Mouse (Mus musculus) left cerebral cortex, postnatal 4 days (tissue): ENCODE results near the gene Rhod. TPM values are rescaled to one million over a fixed set of nuclear protein-coding genes. Genes with fewer than 3 reads are reported as not detected.
"Not testable (repeated sequence)": the region's sequence is repeated elsewhere in the genome, so short reads cannot be mapped to it uniquely, and the experiment has no call there.

Experiments
- DNase-seq: peaks from one replicate; pipeline ENCODE4 v3.0.0-alpha.2; 2022
- intact Hi-C: fragments of 180-260 bp; cut with DNase I; formaldehyde crosslinking; loops from one replicate; pipeline ENCODE4 v1.15.1; 2025
- total RNA-seq, 2 experiments: library from RNA; stranded (reverse); gene quantifications; 2 replicates each; pipeline ENCODE4 v1.2.3; 2021

Gene Rhod
- 1 to 10 TPM; 1.1 to 2.0 TPM for total RNA-seq

DNA sequence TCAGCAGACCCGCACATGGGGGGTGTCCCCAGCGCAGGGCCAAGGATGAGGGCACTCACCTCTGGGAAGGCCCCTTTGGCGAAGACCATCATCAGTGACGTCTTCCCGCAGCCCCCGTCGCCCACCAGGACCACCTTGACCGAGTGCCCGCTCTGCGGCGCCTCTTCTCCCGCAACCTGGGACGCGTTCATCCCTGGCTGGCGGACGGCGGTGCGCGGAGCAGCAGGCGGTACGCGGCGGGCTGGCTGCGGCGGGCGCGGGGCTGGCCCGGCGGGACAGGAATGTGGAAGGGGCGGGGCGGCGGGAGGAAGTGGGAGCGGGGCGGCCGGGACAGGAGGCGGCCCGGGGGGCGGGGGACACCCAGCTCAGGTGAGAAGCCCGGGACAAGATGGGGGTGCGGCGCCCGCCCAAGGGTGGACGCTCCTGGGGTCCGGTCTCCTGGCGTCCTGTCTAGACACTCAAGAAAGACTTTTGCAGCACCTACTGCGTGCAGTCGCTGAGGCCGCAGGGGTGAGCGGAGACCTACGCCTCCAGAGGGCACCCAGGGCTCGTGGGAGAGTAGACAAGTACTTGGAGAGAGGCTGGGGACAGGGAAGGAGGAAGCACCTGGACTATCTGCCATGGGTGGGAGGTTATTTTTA is at the start of gene Rhod:
TSS of gene Rhod (minus strand) at position 272 of the 641 bp plus-strand sequence.
- intact Hi-C loops: no loop called here
- no peak for DNase-seq

DNA sequence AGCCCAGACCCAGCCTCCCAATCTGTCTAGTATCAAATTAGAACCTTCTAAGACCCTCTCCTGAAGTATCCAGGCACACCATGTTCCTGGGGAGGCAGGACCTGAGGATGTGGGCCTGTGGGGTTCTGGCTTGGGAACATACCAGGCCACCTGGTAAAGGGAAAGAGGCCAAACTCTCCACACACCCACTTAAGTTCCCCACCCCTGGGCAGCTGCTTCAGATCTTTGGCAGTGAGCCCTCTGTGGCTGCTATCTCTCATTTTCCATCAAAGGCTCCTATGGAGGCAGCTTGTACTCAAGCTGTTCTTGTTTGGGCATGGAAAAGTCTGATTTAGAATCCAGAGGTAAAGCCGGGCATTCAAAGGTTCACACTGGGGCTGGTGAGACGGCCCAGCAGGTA is 48.6 kb upstream of the Rhod start:
- peak; percentile 36 for DNase-seq
- intact Hi-C loops: no loop called here

DNA sequence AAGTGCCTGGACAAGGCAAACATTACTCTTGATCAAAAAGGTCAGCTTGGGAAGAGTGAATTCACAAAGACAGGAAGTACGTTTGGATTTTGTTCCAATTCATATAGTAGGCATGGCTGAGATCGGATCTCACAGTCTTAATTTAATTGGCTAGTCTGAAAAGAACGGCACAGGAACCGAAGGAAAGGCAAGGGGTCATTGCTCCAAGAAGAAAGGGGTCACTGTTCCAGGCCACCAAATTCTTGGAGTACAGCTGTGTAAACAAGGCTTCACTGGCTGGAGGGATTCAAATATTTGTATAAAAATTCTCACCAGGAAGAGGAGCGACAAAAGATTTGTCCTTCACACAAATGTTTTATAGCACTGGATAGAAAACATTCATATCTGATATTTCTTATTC is 45.8 kb upstream of the Rhod start:
- intact Hi-C loops: no loop called here

DNA sequence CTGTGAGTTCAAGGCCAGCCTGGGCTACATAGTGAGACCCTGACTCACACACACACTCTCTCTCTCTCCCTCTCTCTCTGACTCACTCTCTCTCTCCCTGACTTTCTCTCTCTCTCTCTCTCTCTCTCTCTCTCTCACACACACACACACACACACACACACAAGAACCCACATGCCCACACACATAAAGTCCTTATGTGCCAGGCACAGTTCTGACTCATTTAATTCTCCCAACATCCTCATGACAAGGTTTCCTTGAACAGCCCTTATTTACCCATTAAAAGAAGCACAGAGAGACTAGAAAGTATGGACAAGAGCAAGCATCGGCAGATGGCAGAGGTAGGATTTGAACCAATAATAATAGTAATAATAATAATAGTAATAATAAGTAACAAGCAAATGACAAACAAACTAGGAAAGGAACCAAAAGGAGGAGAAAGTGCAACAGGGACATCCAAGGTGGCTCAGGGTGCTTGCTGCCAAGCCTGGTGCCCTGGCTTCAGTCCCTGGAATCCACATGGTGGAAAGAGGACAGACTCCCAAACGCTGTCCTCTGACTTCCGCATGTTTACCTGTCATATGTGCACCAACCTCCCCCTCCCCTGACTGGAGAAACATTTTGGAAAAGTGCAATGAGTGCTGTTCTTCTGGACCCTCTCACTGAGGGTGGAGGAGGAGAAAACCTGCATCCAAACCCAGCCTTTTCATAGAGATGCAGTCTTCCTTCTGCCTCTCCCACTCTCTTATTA is 43.1 kb upstream of the Rhod start:
- no peak for DNase-seq
- intact Hi-C loops: no loop called here

More for the DNA sequence above, 45.8 kb upstream of the Rhod start:
- no peak for DNase-seq

DNA sequence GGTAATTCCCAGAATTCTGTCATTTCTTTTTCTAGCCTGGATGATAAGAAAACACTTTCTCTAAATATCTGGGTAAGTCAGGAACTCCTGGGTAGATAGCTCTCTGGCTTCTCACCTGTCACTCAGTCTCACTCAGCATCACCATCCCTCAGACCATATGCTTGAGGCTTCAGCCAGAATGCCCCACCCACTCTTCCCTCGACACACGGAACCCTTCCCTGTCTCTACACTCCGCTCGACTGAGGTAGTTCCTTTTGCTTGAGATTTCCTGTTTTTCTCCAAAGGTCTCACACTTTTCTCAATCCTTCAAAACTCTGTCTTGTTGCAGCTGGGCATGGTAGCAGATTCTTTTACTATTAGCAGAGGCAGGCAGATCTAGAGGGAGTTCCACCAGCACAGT is 42.1 kb upstream of the Rhod start:
- no peak for DNase-seq
- intact Hi-C loops: no loop called here

DNA sequence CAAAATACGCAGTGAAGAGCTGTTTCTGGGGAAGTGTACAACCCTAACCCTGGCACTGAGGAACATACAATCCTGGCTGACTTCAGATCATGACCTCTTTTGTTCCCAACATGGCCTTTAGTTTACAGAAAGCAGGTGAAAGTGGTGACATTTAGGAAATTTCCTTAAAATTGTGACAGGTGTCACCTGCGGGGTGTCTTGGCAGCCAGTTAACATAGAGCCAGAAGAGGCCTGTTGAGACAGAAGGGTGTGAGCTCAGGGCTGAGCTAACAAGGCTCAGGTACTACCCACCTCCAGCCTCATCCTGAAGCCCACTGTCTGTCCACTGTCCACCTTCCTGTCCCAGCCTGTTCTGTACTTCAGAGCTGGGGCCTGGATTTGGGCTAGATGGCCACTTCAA is 40.8 kb upstream of the Rhod start:
- intact Hi-C loops: no loop called here

DNA sequence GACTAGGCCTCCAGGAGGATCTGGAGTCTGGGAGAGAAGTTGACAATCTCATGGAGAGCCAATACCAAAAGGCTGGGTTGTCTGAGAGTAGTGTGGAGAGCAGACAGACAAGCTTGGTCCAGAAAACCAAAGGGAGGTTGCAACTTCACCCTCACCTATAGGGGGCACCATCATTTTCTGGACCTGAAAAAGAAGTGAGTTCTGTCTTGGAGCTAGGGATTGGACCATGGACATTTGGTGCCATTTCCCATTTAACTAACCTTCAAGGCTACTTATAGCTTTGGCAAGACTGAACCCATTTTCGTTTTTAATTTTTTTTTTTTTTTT is 38.9 kb upstream of the Rhod start:
- intact Hi-C loops: no loop called here
- DNase-seq: no peak

More for the DNA sequence above, 40.8 kb upstream of the Rhod start:
- no peak for DNase-seq

DNA sequence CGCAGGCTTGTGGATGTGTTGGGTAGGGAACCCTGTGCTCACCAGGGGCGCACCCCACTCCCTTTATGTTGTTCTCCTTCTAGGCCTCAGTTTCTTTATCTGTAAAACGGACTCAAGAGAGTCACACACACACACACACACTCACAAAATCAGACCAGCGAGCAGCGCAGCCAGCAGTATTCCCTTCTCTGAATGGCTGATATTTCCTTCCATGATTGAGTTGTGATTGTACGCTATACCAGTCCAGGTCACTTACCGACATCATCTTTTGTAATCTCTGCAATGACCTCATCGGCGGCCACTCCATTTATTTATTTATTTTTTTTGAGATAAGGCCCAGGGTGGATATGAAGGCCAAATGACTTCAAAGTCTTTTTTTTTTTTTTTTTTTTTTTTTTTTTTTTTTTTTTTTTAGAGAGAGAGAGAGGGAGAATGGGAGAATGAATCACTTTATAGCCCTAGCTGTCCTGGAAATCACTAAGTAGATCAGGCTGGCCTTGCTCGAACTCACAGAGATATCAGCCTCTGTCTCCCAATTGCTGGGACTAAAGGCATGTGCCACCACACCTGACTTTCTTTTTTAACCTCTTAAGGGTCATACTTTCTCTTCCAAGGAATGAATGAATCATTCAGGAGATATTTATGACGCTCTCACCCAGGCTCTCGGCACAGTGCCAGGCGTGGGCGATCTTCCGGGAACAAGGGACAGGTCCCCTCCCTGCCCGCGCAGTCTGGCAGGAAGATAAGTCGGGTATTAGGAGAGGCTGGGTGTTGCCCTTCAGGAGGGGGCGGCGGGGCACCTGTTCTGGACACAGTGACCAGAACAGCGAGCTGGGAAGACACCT is 38.3 kb upstream of the Rhod start, which contains the start of gene Syt12:
TSS of gene Syt12 (minus strand) at position 103 of the 845 bp plus-strand sequence.
- intact Hi-C loops: no loop called here

DNA sequence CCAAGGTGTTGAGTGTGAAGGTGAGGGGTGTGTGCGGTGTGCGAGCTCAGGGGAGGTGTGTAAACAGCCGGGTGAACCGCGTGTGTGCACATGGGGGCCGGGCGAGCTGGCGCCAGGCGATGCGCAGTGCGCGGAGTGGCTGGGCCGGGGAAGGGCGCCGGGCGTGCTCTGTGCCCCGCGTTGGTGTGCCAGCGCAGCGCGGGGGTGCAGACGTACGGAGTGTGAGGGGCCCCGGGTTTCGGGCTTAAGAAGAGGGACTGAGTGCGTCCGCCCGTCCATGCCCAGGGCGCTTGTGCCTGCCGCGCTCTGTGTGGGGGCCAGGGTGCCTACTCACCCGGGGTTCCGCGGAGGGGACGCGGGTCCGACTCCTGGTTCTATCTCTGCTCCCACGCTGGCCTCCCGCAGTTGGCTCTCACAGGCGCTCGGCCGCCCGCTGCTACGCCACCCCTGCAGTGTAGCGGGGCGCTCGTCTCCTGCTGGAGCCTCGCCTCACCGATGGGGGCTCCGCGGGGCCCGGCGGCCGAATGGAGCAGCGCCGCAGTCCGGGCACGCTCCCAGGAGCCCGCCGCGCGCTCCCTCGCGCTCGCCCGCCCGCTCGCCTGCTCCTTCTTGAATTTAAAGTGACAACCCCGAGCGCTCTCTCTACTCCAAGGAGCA is 37.5 kb upstream of the Rhod start:
- peak; percentile 51 for DNase-seq
- intact Hi-C loops: no loop called here

More for the DNA sequence above, 38.3 kb upstream of the Rhod start, which contains the start of gene Syt12:
- DNase-seq: peak; percentile 39

DNA sequence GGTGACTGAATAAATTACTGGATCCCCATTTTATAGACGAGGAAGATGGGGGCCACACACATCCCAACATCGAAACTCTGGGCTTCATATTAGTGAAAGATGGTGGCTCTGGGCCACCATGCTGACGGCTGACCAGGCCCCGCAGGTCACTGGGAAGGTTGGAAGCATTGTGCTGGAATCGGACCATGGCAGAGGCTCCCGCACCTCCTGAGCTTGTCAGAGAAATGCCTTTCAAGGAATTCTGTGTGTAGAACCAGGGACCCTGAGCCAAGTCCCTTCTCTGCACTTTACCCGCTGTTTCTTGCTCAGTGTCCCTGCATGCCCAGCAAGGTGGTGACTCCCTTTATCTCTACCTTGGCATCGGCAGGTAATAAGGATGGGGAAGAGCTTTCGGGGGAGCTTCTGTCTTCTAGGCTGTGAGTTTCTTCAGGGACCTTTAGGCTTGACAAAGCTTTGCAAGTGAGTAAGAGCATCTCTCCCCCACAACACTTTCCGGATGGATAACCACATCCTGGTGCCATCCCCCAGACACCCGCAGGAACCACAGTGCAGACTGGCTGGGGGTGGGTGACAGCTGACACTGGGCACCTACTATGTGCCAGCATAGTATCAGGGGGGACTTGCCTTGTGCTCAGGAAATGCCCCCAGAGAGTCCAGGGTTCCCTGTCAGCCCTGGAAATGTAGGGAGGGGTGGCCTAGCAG is 36.1 kb upstream of the Rhod start:
- DNase-seq: no peak
- intact Hi-C loops: no loop called here

DNA sequence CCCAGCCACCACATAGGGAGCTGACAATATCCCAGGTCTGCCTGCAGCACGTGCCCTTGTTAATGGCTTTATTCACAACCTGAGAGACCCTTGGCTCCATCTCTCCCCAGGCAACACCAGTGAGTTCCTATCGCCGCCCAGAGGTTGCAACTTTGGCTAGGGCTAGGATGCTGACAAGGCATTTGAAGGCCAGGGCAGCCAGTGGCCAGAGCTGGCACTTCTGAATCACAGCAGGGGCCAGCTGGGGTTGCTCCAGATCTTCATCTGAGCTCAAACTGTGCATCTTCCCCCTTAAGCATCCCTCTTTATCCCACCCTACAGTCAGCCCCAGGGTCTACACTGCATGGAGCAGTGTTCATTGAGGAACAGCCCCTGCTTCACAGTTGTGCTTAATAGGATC is 35.5 kb upstream of the Rhod start:
- no peak for DNase-seq
- intact Hi-C loops: no loop called here

DNA sequence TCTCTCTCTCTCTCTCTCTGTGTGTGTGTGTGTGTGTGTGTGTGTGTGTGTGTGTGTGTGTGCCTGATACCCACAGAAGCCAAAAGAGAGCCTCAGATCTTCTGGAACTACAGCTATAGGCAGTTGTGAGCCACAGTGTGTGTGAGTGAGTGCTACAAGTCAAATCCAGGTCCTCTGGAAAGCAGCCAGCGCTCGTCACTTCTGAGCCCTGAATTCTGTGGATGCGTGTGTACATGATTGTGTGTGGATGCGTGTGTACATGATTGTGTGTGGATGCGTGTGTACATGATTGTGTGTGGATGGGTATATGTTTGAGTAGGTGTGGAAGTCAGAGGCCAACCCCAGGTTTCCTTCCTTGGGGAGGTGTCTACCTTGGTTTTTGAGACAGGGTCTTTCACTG is 34.3 kb upstream of the Rhod start:
- intact Hi-C loops: no loop called here

DNA sequence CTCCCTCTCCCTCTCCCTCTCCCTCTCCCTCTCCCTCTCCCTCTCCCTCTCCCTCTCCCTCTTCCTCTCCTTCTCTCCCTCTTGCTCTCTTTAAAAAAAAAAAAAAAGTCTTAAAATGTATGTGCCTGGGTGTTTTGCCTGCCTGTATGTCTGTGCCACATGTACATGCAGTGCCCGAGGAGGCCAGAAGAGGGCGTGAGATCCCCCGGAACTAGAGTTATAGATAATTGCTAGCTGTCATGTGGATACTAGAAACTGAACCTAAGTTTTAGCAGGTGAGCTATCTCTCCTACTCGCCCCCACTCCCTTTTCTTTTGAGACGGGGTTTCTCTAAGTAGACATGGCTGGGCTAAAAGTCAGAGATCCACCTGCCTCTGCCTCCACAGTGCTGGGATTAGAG is 29.1 kb upstream of the Rhod start:
- intact Hi-C loops: no loop called here
- peak; percentile 29 for DNase-seq

More for the DNA sequence above, 34.3 kb upstream of the Rhod start:
- no peak for DNase-seq

DNA sequence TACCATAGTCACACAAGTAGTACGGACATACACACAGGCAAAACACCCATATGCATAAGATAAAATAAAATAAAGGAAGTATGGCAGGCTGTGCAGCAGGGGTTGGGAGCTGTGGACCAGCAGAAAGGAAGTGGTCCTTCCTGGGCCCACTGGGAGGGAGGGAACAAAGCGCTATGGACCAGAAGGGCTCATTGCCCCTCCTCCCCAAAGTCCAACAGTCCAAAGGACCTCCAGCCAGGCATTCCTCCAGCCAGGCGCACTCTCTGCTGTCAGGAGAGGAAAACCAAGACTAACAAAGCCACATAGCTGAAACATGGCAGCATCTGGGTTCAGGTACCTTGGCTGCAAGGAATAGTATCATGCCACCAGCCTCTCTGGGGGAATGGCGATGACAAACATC is 25.4 kb upstream of the Rhod start:
- intact Hi-C loops: no loop called here
- no peak for DNase-seq

DNA sequence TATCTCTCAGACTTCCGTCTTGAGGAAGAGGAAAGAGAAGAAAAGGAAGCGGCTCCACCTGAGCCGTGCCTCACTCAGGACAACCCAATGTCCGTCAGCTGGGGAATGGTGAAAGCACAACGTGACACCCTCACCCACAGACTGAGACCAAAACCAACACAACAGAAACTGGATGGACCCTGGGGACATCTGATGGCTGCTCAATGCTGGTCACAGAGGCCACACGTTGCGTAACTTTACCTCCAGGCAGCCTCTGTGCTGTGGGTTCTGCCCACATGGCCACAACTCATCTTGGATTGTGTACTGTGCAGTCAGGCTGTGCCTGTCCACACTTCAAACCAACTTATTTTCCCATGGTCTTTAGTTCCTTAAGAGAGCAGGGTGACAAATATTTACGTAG is 22.7 kb upstream of the Rhod start:
- intact Hi-C loops: no loop called here
- no peak for DNase-seq

DNA sequence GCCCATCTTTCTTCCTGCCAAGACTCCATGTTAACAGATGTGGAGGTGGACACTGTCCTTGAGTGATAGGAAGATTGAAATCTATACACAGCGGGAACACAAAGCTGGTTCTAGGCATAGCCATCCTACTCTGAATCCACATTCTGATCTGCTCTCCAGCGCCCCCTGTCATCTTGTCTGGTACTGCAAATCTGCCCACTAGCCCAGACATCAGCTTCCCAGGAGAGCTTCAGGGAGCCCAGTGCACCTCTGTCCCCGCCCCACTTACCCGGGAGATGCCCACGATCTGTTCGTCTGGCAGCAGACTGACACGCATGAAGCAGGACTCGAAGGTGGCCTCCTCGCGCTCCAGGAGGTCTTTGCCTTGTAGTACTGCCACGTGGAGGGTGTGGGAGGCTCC is 17.0 kb upstream of the Rhod start:
- DNase-seq: peak; percentile 59
- intact Hi-C loops: no loop called here

DNA sequence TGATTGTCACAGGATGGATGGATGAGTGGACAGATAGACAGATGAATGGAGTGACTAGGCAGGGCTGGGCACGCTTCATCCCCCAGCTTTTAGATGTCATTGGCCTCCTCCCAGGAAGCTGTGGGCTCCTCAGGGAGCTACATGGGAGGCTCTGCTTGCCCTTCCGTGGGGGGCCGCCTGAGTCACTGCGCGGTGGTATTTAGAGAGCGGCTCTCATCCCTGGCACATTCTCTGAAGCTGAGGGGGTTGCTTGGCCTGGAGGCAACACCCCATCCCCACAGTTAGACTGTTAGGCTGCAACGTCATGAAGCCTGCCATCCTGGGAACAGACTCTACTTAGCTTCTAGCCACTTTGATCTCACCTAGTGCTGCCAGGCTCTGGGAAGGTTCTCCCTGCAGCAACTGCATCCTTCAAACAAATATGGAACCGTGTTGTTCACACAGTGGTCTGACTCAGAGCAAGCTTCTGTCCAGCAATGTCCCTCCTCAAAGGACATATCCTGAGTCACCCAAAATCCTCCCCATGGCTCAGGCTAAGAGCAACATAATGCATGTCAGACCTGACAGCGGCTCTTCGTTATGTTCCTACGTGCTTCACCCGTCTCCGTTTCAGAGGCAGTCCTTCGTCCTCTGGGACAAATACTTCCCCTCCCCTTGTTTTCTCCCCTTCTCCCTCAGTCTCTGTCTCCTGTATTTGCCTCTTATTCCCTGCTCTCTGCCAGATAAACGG is 16.0 kb upstream of the Rhod start:
- no peak for DNase-seq
- intact Hi-C loops: no loop called here

DNA sequence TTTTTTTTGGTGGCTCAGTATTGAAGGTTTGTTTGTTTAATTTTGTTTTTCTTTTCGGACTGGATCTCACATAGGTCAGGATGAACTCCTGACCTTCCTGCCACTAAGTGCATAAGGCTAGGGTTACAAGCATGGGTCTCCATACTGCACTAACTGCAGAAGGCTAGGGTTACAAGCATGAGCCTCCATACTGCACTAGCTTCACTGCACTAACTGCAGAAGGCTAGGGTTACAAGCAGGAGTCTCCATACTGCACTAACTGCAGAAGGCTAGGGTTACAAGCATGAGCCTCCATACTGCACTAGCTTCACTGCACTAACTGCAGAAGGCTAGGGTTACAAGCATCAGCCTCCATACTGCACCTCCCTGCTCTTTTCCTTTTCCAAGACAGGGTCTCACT is 14.8 kb upstream of the Rhod start:
- DNase-seq, intact Hi-C loops: not testable (repeated sequence)

DNA sequence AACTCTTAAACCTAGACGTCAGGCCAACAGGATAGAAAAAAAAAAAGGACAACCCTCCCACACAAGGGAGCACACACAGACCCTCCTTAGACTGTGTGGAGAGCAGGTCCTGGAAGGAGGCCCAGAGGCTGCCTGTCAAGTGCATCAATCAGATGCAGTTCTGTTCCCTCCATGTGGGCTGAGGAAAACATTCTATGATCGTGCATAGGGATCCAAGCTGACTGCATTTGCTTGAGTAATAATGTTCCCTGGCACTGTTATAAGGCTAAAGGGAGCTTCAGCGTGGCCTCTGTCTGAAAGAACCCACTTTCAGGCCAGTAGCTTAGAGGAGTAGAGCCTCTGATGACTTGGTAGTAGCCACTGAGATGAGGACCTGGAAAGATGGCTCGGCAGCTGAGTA is 13.3 kb upstream of the Rhod start:
- intact Hi-C loops: no loop called here
- no peak for DNase-seq

DNA sequence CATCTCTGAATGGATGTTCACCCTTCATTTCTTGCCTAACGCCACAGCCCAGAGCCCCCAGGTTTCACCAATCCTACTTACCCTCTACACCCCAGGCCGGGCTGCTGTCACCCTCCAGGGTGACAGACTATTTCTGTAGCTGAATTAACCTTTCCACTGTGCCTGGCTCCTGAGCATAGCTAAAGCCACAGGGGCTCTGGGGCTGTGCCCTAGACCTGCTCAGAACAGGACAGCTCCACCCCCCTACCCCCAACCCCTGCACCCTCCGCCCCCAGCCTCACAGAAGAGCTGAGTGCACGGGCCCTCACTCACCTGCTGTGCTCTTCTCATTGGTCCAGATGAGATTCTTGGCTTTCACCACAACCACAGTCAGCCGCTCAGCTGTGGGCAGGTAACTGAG is 12.7 kb upstream of the Rhod start:
- intact Hi-C loops: no loop called here
- DNase-seq: no peak
